Mouse (Mus musculus): Measurements from ENCODE around the gene Erich6b. TPM values are rescaled to one million over a fixed set of nuclear protein-coding genes. Genes with fewer than 3 reads are reported as not detected.

The Erich6b gene
- polyA plus RNA-seq (2014; fragmentation: Nextera tagmentation; extraction: Ambion mirVana), result not detected in 2 replicates

- H3K4me3 ChIP-seq (ENCODE audit: low read depth, low read length), result no peak within 1 kb of the TSS
- H3K27ac ChIP-seq (ENCODE audit: low read depth, low read length), result no peak within 1 kb of the TSS
- H3K4me2 ChIP-seq, result no peak within 1 kb of the TSS
- H3K9me3 ChIP-seq (ENCODE audit: control insufficient read depth, low read length), result no peaks in the 10 kb centered on the region
- DNase-seq (ENCODE audit: low spot score, missing footprints) (no peak), ATAC-seq (ENCODE audit: low FRiP score) (no peak)
- H3K9ac ChIP-seq (ENCODE audit: low read length), result no peak within 1 kb of the TSS
- H3K36me3 ChIP-seq (ENCODE audit: control insufficient read depth, insufficient read depth, low read length), result no peaks in the 10 kb centered on the region
- 69% methylated on average over 8 of the region's 8 CpGs for WGBS
- no peaks in the 10 kb centered on the region for H3K27me3 ChIP-seq (ENCODE audit: control insufficient read depth, insufficient read depth, low read length)
- H3K4me1 ChIP-seq (ENCODE audit: control insufficient read depth, insufficient read depth, low read length), result peaks cover 2% of the 10 kb centered on the region; the same call in 1 of the 2 replicates
These were observed at the start of gene Erich6b for GRCm38 (mm10) chr14:75642080-75642479. TSS of gene Erich6b (plus strand) at chr14:75642259.

GRCm38 (mm10) chr14:75592978-75593377, 49.1 kb upstream of the Erich6b start, which contains the start of gene Spert:
TSS of gene Spert (minus strand) at chr14:75593116.
- Histone ChIP-seq H3K27ac (ENCODE audit: low read depth, low read length) (no peak within 1 kb of the TSS), H3K4me2 (no peak within 1 kb of the TSS), H3K36me3 (ENCODE audit: control insufficient read depth, insufficient read depth, low read length) (no peaks in the 10 kb centered on the region), H3K9me3 (ENCODE audit: control insufficient read depth, low read length) (no peaks in the 10 kb centered on the region), H3K27me3 (ENCODE audit: control insufficient read depth, insufficient read depth, low read length) (no peaks in the 10 kb centered on the region), H3K4me3 (ENCODE audit: low read depth, low read length) (no peak within 1 kb of the TSS), H3K9ac (ENCODE audit: low read length) (no peak within 1 kb of the TSS), H3K4me1 (ENCODE audit: control insufficient read depth, insufficient read depth, low read length) (no peaks in the 10 kb centered on the region)
- no peak for DNase-seq (ENCODE audit: low spot score, missing footprints)
- ATAC-seq (ENCODE audit: low FRiP score), result no peak
- 68% methylated on average over 3 of the region's 3 CpGs for WGBS

DNA sequence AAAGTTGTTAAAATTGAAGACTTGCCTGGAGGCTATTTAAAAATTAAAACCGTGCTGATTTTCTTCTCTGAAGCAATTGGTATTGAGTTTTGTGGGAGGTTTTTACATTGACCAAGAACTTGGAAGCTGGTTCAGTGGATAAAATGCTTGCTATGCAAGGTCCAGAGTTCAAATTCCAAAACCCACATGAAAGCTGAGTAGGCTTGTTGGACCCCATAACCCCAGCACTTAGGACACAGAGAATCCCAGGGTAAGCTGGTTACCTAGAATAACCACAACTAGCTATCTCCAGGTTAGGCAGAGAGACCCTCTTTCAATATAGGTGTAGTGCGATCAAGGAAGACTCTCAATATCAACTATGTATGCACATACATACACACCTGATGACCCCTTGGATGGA, 32.9 kb upstream of the Erich6b start:
- H3K9ac ChIP-seq (ENCODE audit: low read length), result no peak overlapping the region
- ATAC-seq (ENCODE audit: low FRiP score) (no peak), DNase-seq (ENCODE audit: low spot score, missing footprints) (no peak)
- 89% methylated on average over 2 of the region's 2 CpGs for WGBS
- no peaks in the 10 kb centered on the region for H3K36me3 ChIP-seq (ENCODE audit: control insufficient read depth, insufficient read depth, low read length)
- H3K27me3 ChIP-seq (ENCODE audit: control insufficient read depth, insufficient read depth, low read length), result no peaks in the 10 kb centered on the region
- H3K4me2 ChIP-seq, result no peak overlapping the region
- H3K4me1 ChIP-seq (ENCODE audit: control insufficient read depth, insufficient read depth, low read length), result no peaks in the 10 kb centered on the region; the same call in 1 of the 2 replicates
- no peaks in the 10 kb centered on the region for H3K9me3 ChIP-seq (ENCODE audit: control insufficient read depth, low read length)
- H3K27ac ChIP-seq (ENCODE audit: low read depth, low read length), result no peak overlapping the region
- no peak overlapping the region for H3K4me3 ChIP-seq (ENCODE audit: low read depth, low read length)

- Histone ChIP-seq H3K4me3 (ENCODE audit: low read depth, low read length) (no peak overlapping the region), H3K4me1 (ENCODE audit: control insufficient read depth, insufficient read depth, low read length) (no peaks in the 10 kb centered on the region), H3K9me3 (ENCODE audit: control insufficient read depth, low read length) (no peaks in the 10 kb centered on the region), H3K27me3 (ENCODE audit: control insufficient read depth, insufficient read depth, low read length) (no peaks in the 10 kb centered on the region), H3K36me3 (ENCODE audit: control insufficient read depth, insufficient read depth, low read length) (no peaks in the 10 kb centered on the region), H3K27ac (ENCODE audit: low read depth, low read length) (no peak overlapping the region), H3K4me2 (no peak overlapping the region), H3K9ac (ENCODE audit: low read length) (no peak overlapping the region)
- 82% methylated on average over 6 of the region's 6 CpGs for WGBS
- DNase-seq (ENCODE audit: low spot score, missing footprints), result no peak
- ATAC-seq (ENCODE audit: low FRiP score), result no peak
These were observed 25.7 kb upstream of the Erich6b start for GRCm38 (mm10) chr14:75616375-75616774.

DNA sequence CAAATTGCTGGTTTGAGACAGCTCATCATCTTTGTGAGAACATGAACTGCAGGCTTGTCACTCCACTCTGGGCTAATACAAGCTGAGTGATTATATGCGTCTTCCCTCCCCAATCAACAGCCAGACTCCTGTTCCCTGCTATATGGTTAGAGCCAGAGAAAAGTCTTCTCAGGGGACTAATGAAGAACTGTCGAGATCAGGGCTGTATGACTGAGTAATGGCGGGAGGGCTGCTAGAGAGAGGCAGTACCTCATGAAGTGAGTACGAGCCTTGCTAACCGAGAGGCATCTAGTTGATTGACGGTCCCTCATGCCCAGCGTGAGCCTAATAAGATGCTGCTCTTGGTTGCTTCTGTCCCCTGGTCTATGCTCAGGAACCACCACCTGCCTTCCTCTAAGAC, 19.1 kb upstream of the Erich6b start:
- H3K36me3 ChIP-seq (ENCODE audit: control insufficient read depth, insufficient read depth, low read length), result no peaks in the 10 kb centered on the region
- no peaks in the 10 kb centered on the region for H3K4me1 ChIP-seq (ENCODE audit: control insufficient read depth, insufficient read depth, low read length)
- no peak for DNase-seq (ENCODE audit: low spot score, missing footprints)
- H3K27me3 ChIP-seq (ENCODE audit: control insufficient read depth, insufficient read depth, low read length), result no peaks in the 10 kb centered on the region
- 81% methylated on average over 7 of the region's 7 CpGs for WGBS
- H3K9ac ChIP-seq (ENCODE audit: low read length), result no peak overlapping the region
- no peak overlapping the region for H3K4me3 ChIP-seq (ENCODE audit: low read depth, low read length)
- no peak overlapping the region for H3K27ac ChIP-seq (ENCODE audit: low read depth, low read length)
- ATAC-seq (ENCODE audit: low FRiP score), result no peak
- no peaks in the 10 kb centered on the region for H3K9me3 ChIP-seq (ENCODE audit: control insufficient read depth, low read length)
- no peak overlapping the region for H3K4me2 ChIP-seq

DNA sequence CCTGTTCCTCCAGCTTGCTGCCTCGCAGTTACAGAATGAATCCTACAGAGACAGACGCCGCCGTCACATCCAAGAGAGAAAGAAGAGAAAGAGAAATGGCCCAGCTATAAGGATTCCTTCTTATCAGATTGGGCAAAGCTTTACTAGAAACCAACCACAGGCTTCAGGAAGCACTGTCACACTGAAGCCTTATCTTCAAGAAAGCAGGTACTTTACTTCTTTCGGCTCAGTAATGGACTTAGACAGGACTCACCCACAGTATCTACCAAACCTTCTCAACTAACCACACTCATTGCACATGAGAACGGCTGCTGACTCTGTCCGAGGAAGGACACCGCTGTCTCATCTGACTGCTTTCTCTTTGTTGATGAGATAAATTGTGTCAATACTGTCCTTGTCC, 13.2 kb upstream of the Erich6b start:
- DNase-seq (ENCODE audit: low spot score, missing footprints) (no peak), ATAC-seq (ENCODE audit: low FRiP score) (no peak)
- Histone ChIP-seq H3K27me3 (ENCODE audit: control insufficient read depth, insufficient read depth, low read length) (no peaks in the 10 kb centered on the region), H3K27ac (ENCODE audit: low read depth, low read length) (no peak overlapping the region), H3K4me1 (ENCODE audit: control insufficient read depth, insufficient read depth, low read length) (no peaks in the 10 kb centered on the region), H3K4me3 (ENCODE audit: low read depth, low read length) (no peak overlapping the region), H3K36me3 (ENCODE audit: control insufficient read depth, insufficient read depth, low read length) (no peaks in the 10 kb centered on the region), H3K9ac (ENCODE audit: low read length) (no peak overlapping the region), H3K4me2 (no peak overlapping the region), H3K9me3 (ENCODE audit: control insufficient read depth, low read length) (no peaks in the 10 kb centered on the region)
- 94% methylated on average over 8 of the region's 8 CpGs for WGBS

- ATAC-seq (ENCODE audit: low FRiP score) (no peak), DNase-seq (ENCODE audit: low spot score, missing footprints) (no peak)
- no peak overlapping the region for H3K9ac ChIP-seq (ENCODE audit: low read length)
- H3K4me3 ChIP-seq (ENCODE audit: low read depth, low read length), result no peak overlapping the region
- 85% methylated on average over 12 of the region's 12 CpGs for WGBS
- H3K4me1 ChIP-seq (ENCODE audit: control insufficient read depth, insufficient read depth, low read length), result no peaks in the 10 kb centered on the region
- no peaks in the 10 kb centered on the region for H3K9me3 ChIP-seq (ENCODE audit: control insufficient read depth, low read length)
- H3K27ac ChIP-seq (ENCODE audit: low read depth, low read length), result no peak overlapping the region
- no peaks in the 10 kb centered on the region for H3K27me3 ChIP-seq (ENCODE audit: control insufficient read depth, insufficient read depth, low read length)
- no peaks in the 10 kb centered on the region for H3K36me3 ChIP-seq (ENCODE audit: control insufficient read depth, insufficient read depth, low read length)
- no peak overlapping the region for H3K4me2 ChIP-seq
These were observed 6.7 kb upstream of the Erich6b start for GRCm38 (mm10) chr14:75635350-75635749.

- Histone ChIP-seq H3K4me2 (no peak overlapping the region), H3K36me3 (ENCODE audit: control insufficient read depth, insufficient read depth, low read length) (no peaks in the 10 kb centered on the region), H3K4me3 (ENCODE audit: low read depth, low read length) (no peak overlapping the region), H3K27me3 (ENCODE audit: control insufficient read depth, insufficient read depth, low read length) (no peaks in the 10 kb centered on the region), H3K9me3 (ENCODE audit: control insufficient read depth, low read length) (no peaks in the 10 kb centered on the region), H3K9ac (ENCODE audit: low read length) (no peak overlapping the region), H3K27ac (ENCODE audit: low read depth, low read length) (no peak overlapping the region), H3K4me1 (ENCODE audit: control insufficient read depth, insufficient read depth, low read length) (no peaks in the 10 kb centered on the region)
- 49% methylated on average over 7 of the region's 7 CpGs for WGBS
- ATAC-seq (ENCODE audit: low FRiP score) (no peak), DNase-seq (ENCODE audit: low spot score, missing footprints) (no peak)
These were observed 6.0 kb upstream of the Erich6b start for GRCm38 (mm10) chr14:75636107-75636506.

GRCm38 (mm10) chr14:75637641-75638040, 4.4 kb upstream of the Erich6b start:
- Histone ChIP-seq H3K9me3 (ENCODE audit: control insufficient read depth, low read length) (no peaks in the 10 kb centered on the region), H3K27ac (ENCODE audit: low read depth, low read length) (no peak overlapping the region), H3K9ac (ENCODE audit: low read length) (no peak overlapping the region), H3K4me3 (ENCODE audit: low read depth, low read length) (no peak overlapping the region), H3K27me3 (ENCODE audit: control insufficient read depth, insufficient read depth, low read length) (no peaks in the 10 kb centered on the region), H3K4me2 (no peak overlapping the region), H3K36me3 (ENCODE audit: control insufficient read depth, insufficient read depth, low read length) (no peaks in the 10 kb centered on the region), H3K4me1 (ENCODE audit: control insufficient read depth, insufficient read depth, low read length) (no peaks in the 10 kb centered on the region)
- no peak for DNase-seq (ENCODE audit: low spot score, missing footprints)
- no peak for ATAC-seq (ENCODE audit: low FRiP score)
- 87% methylated on average over 4 of the region's 4 CpGs for WGBS

DNA sequence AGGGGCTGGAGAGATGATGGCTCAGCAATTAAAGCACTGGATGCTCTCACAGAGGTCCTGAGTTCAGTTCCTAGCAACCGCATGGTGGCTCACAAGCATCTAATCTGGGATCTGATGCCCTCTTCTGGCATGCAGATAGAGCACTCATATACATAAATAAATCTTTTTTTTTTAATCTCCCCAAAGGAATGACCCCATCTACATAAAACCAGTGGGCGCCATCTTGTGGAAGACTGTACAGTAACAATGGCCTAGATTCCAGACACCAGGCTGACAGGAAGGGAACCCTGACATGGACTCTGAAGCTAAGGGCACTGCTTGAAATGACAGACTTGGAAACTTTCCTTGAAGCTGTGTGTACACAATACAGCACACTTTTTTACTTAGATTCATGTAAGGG, 1.2 kb upstream of the Erich6b start:
- H3K27ac ChIP-seq (ENCODE audit: low read depth, low read length), result no peak overlapping the region
- H3K27me3 ChIP-seq (ENCODE audit: control insufficient read depth, insufficient read depth, low read length), result no peaks in the 10 kb centered on the region
- H3K4me3 ChIP-seq (ENCODE audit: low read depth, low read length), result no peak overlapping the region
- DNase-seq (ENCODE audit: low spot score, missing footprints) (no peak), ATAC-seq (ENCODE audit: low FRiP score) (no peak)
- no peaks in the 10 kb centered on the region for H3K9me3 ChIP-seq (ENCODE audit: control insufficient read depth, low read length)
- 88% methylated on average over 2 of the region's 2 CpGs for WGBS
- H3K4me1 ChIP-seq (ENCODE audit: control insufficient read depth, insufficient read depth, low read length), result no peaks in the 10 kb centered on the region
- H3K4me2 ChIP-seq, result no peak overlapping the region
- H3K9ac ChIP-seq (ENCODE audit: low read length), result no peak overlapping the region
- no peaks in the 10 kb centered on the region for H3K36me3 ChIP-seq (ENCODE audit: control insufficient read depth, insufficient read depth, low read length)
